Mouse (Mus musculus): Measurements from ENCODE around the gene Bcas2. TPM values are rescaled to one million over a fixed set of nuclear protein-coding genes. Genes with fewer than 3 reads are reported as not detected.
A peak's percentile ranks its signal among the peaks of the same experiment; 100 is the strongest.

Gene Bcas2
- total and polyA plus RNA-seq, 2 experiments from 2014 or later: 121 to 237 TPM

- TF ChIP-seq CTCF (IDR thresholded peaks at IDR 0.05; ENCODE audit: low read depth): no peak
- Histone ChIP-seq H3K4me3 (ENCODE audit: low read depth, low read length) (no peak overlapping the region), H3K4me2 (ENCODE audit: low read depth) (no peak overlapping the region), H3K9me3 (ENCODE audit: low read length) (no peaks in the 10 kb centered on the region), H3K27ac (ENCODE audit: low read depth, low read length) (no peak overlapping the region), H3K4me1 (ENCODE audit: insufficient read depth) (no peaks in the 10 kb centered on the region), H3K9ac (no peak overlapping the region), H3K36me3 (ENCODE audit: insufficient read depth) (no peaks in the 10 kb centered on the region), H3K27me3 (ENCODE audit: insufficient read depth, low read length) (no peaks in the 10 kb centered on the region)
- no peak for ATAC-seq
- 77% methylated on average over 2 of the region's 2 CpGs for WGBS
- DNase-seq: no peak
Observed at GRCm38 (mm10) chr3:103145336-103145735, 26.1 kb upstream of the Bcas2 start.

GRCm38 (mm10) chr3:103145791-103146190 is 25.7 kb upstream of the Bcas2 start:
- no peak overlapping the region for H3K4me2 ChIP-seq (ENCODE audit: low read depth)
- no peak for TF ChIP-seq CTCF (IDR thresholded peaks at IDR 0.05; ENCODE audit: low read depth)
- H3K27ac ChIP-seq (ENCODE audit: low read depth, low read length): no peak overlapping the region
- no peak overlapping the region for H3K4me3 ChIP-seq (ENCODE audit: low read depth, low read length)
- no peaks in the 10 kb centered on the region for H3K4me1 ChIP-seq (ENCODE audit: insufficient read depth)
- no peaks in the 10 kb centered on the region for H3K27me3 ChIP-seq (ENCODE audit: insufficient read depth, low read length)
- ATAC-seq (no peak), DNase-seq (no peak)
- no peaks in the 10 kb centered on the region for H3K36me3 ChIP-seq (ENCODE audit: insufficient read depth)
- no peak overlapping the region for H3K9ac ChIP-seq
- WGBS: 72% methylated on average over 4 of the region's 4 CpGs
- no peaks in the 10 kb centered on the region for H3K9me3 ChIP-seq (ENCODE audit: low read length)

- Histone ChIP-seq H3K27me3 (ENCODE audit: insufficient read depth, low read length) (no peaks in the 10 kb centered on the region), H3K9me3 (ENCODE audit: low read length) (no peaks in the 10 kb centered on the region), H3K27ac (ENCODE audit: low read depth, low read length) (no peak overlapping the region), H3K4me1 (ENCODE audit: insufficient read depth) (no peaks in the 10 kb centered on the region), H3K4me2 (ENCODE audit: low read depth) (no peak overlapping the region), H3K4me3 (ENCODE audit: low read depth, low read length) (no peak overlapping the region), H3K36me3 (ENCODE audit: insufficient read depth) (no peaks in the 10 kb centered on the region), H3K9ac (no peak overlapping the region)
- WGBS: 49% methylated on average over 23 of the region's 23 CpGs
- no peak for TF ChIP-seq CTCF (IDR thresholded peaks at IDR 0.05; ENCODE audit: low read depth)
- DNase-seq (no peak), ATAC-seq (peak; percentile 18; the same call in 1 of the 2 replicates)
Observed at GRCm38 (mm10) chr3:103146330-103147166, 24.9 kb upstream of the Bcas2 start.

GRCm38 (mm10) chr3:103147775-103148174 is 23.7 kb upstream of the Bcas2 start:
- no peak for ATAC-seq
- no peaks in the 10 kb centered on the region for H3K4me1 ChIP-seq (ENCODE audit: insufficient read depth)
- H3K9me3 ChIP-seq (ENCODE audit: low read length): no peaks in the 10 kb centered on the region
- no peak overlapping the region for H3K9ac ChIP-seq
- H3K4me3 ChIP-seq (ENCODE audit: low read depth, low read length): no peak overlapping the region
- no peak overlapping the region for H3K27ac ChIP-seq (ENCODE audit: low read depth, low read length)
- H3K4me2 ChIP-seq (ENCODE audit: low read depth): no peak overlapping the region
- H3K36me3 ChIP-seq (ENCODE audit: insufficient read depth): no peaks in the 10 kb centered on the region
- 83% methylated on average over 4 of the region's 4 CpGs for whole genome bisulfite sequencing
- no peak for DNase-seq
- H3K27me3 ChIP-seq (ENCODE audit: insufficient read depth, low read length): no peaks in the 10 kb centered on the region
- 0 out of 2 replicates have a peak, but pooled peaks have one; percentile 9 for TF ChIP-seq CTCF (IDR thresholded peaks at IDR 0.05; ENCODE audit: low read depth)

- Histone ChIP-seq H3K4me1 (ENCODE audit: insufficient read depth) (no peaks in the 10 kb centered on the region), H3K9ac (no peak overlapping the region), H3K36me3 (ENCODE audit: insufficient read depth) (no peaks in the 10 kb centered on the region), H3K4me2 (ENCODE audit: low read depth) (no peak overlapping the region), H3K27me3 (ENCODE audit: insufficient read depth, low read length) (no peaks in the 10 kb centered on the region), H3K27ac (ENCODE audit: low read depth, low read length) (no peak overlapping the region), H3K4me3 (ENCODE audit: low read depth, low read length) (no peak overlapping the region), H3K9me3 (ENCODE audit: low read length) (no peaks in the 10 kb centered on the region)
- ATAC-seq: no peak
- DNase-seq: no peak
- TF ChIP-seq CTCF (IDR thresholded peaks at IDR 0.05; ENCODE audit: low read depth): no peak
- WGBS: 85% methylated on average over 10 of the region's 10 CpGs
Observed at GRCm38 (mm10) chr3:103148941-103149340, 22.5 kb upstream of the Bcas2 start.

GRCm38 (mm10) chr3:103153761-103154160 is 17.7 kb upstream of the Bcas2 start:
- Histone ChIP-seq H3K27ac (ENCODE audit: low read depth, low read length) (no peak overlapping the region), H3K36me3 (ENCODE audit: insufficient read depth) (no peaks in the 10 kb centered on the region), H3K4me2 (ENCODE audit: low read depth) (no peak overlapping the region), H3K27me3 (ENCODE audit: insufficient read depth, low read length) (no peaks in the 10 kb centered on the region), H3K4me1 (ENCODE audit: insufficient read depth) (no peaks in the 10 kb centered on the region), H3K9ac (no peak overlapping the region), H3K9me3 (ENCODE audit: low read length) (no peaks in the 10 kb centered on the region), H3K4me3 (ENCODE audit: low read depth, low read length) (no peak overlapping the region)
- ATAC-seq (no peak), DNase-seq (no peak)
- TF ChIP-seq CTCF (IDR thresholded peaks at IDR 0.05; ENCODE audit: low read depth): peak; percentile 56

GRCm38 (mm10) chr3:103159232-103159900 is 12.1 kb upstream of the Bcas2 start:
- H3K4me3 ChIP-seq (ENCODE audit: low read depth, low read length): no peak overlapping the region
- H3K9me3 ChIP-seq (ENCODE audit: low read length): no peaks in the 10 kb centered on the region
- ATAC-seq (no peak), DNase-seq (no peak)
- no peak overlapping the region for H3K9ac ChIP-seq
- 72% methylated on average over 3 of the region's 3 CpGs for WGBS
- no peaks in the 10 kb centered on the region for H3K4me1 ChIP-seq (ENCODE audit: insufficient read depth)
- no peak for TF ChIP-seq CTCF (IDR thresholded peaks at IDR 0.05; ENCODE audit: low read depth)
- no peaks in the 10 kb centered on the region for H3K27me3 ChIP-seq (ENCODE audit: insufficient read depth, low read length)
- H3K36me3 ChIP-seq (ENCODE audit: insufficient read depth): no peaks in the 10 kb centered on the region
- H3K27ac ChIP-seq (ENCODE audit: low read depth, low read length): no peak overlapping the region
- H3K4me2 ChIP-seq (ENCODE audit: low read depth): no peak overlapping the region

Measured in forebrain, postnatal 0 days (tissue).